Mouse (Mus musculus): ENCODE results near the gene Gm3402. TPM values are rescaled to one million over a fixed set of nuclear protein-coding genes. Genes with fewer than 3 reads are reported as not detected.
"Not testable (repeated sequence)": the region's sequence is repeated elsewhere in the genome, so short reads cannot be mapped to it uniquely, and the experiment has no call there.

Gene Gm3402
- not detected in 2 replicates for polyA plus RNA-seq (2015; fragmentation: Nextera tagmentation; extraction: Ambion mirVana)

DNA sequence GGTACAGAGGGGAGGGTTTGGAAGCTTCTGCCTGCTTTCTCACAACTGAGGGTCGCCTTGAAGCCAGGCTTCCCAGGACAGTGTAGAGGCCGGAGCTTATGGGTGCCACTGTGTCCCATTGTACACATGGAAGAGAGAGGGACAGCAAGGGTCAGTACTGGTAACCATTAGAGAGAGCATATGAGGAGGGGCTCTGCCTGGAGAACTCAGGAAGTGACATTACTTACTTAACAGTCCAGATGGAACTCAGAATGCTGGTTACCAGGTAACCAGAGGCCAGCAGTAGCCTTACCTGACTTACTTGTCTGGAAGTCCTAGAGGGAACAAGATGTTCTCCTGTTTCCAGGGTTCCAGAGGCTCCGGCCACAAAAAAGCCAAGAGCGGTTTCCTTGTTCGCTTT lies at the start of gene Gm3402:
Gene Gm3402 (plus strand): TSS at position 301 of the 400 bp plus-strand sequence.
- not testable (repeated sequence) for ATAC-seq (ENCODE audit: insufficient number of reproducible peaks, low FRiP score, low TSS enrichment, low read depth); H3K4me1 ChIP-seq; H3K9ac ChIP-seq; H3K27ac ChIP-seq; H3K36me3 ChIP-seq; H3K4me2 ChIP-seq; H3K4me3 ChIP-seq; H3K27me3 ChIP-seq; H3K9me3 ChIP-seq
- WGBS: 83% methylated on average over 2 of the region's 5 CpGs

DNA sequence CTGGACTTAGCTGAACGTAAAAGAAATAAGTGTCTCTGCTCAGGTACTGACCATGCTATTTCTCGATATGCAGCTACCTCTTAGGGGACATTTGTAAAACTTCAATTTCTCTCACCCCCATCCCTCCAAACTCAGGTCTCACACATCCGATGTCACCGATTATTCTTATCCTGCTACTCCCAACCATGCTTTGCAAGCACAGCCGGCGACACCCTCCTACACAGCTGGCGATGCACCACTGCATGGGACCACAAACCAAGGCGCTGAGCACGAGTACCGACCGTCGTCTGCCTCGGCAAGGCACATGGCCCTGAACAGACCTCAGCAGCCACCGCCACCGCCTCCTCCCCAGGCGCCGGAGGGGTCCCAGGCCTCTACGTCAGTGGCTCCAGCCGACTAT lies 47.3 kb upstream of the Gm3402 start:
- no peak for ATAC-seq (ENCODE audit: insufficient number of reproducible peaks, low FRiP score, low TSS enrichment, low read depth)
- 91% methylated on average over 19 of the region's 19 CpGs for WGBS
- no peak overlapping the region for H3K4me2 ChIP-seq
- H3K9ac ChIP-seq: no peak overlapping the region
- no peak overlapping the region for H3K4me3 ChIP-seq
- H3K27me3 ChIP-seq: no peaks in the 10 kb centered on the region
- H3K36me3 ChIP-seq: no peaks in the 10 kb centered on the region
- no peaks in the 10 kb centered on the region for H3K9me3 ChIP-seq
- no peaks in the 10 kb centered on the region for H3K4me1 ChIP-seq
- no peak overlapping the region for H3K27ac ChIP-seq

DNA sequence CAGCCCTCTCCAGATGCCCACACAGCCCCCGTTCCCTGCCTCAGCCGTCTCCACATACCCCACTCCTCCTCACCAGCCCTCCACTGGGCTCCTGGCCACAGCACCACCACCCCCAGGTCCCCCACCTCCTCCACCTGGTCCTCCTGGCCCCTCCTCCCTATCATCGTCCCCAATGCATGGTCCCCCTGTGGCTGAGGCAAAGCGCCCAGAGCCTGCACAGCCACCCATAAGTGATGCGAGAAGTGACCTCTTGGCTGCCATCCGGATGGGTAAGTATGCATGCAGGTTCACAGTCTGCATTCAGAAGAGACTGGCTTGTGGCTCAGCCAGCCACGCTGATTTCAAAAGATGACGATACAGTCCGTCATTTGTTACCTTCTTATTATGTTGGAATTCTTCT lies 45.6 kb upstream of the Gm3402 start:
- H3K4me3 ChIP-seq: no peak overlapping the region
- H3K9ac ChIP-seq: no peak overlapping the region
- no peaks in the 10 kb centered on the region for H3K27me3 ChIP-seq
- no peak overlapping the region for H3K27ac ChIP-seq
- no peaks in the 10 kb centered on the region for H3K36me3 ChIP-seq
- no peaks in the 10 kb centered on the region for H3K4me1 ChIP-seq
- no peaks in the 10 kb centered on the region for H3K9me3 ChIP-seq
- H3K4me2 ChIP-seq: no peak overlapping the region
- WGBS: 90% methylated on average over 9 of the region's 9 CpGs
- no peak for ATAC-seq (ENCODE audit: insufficient number of reproducible peaks, low FRiP score, low TSS enrichment, low read depth)

DNA sequence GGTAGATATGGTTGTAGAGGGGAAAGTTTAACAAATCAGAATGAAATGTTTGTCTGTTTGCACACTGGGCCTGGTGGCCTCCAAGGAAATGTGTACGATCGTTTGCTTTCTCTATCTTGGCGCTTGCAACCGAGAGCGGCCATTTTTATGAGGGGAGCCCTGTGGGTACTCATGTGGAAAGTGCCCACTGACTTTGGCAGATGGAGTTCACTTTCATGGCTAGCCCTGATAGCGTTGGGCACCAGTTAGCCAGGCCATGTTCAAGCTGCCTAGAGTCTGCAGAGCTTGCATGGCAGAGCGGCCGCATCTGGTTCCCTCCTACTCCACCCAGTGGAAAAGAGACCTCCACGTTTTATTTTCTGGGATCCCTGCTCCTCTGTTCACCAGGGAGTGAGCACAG lies 43.1 kb upstream of the Gm3402 start:
- no peak overlapping the region for H3K9ac ChIP-seq
- H3K4me3 ChIP-seq: no peak overlapping the region
- H3K9me3 ChIP-seq: no peaks in the 10 kb centered on the region
- WGBS: 84% methylated on average over 9 of the region's 9 CpGs
- H3K4me1 ChIP-seq: no peaks in the 10 kb centered on the region
- H3K36me3 ChIP-seq: no peaks in the 10 kb centered on the region
- H3K27ac ChIP-seq: no peak overlapping the region
- H3K27me3 ChIP-seq: no peaks in the 10 kb centered on the region
- ATAC-seq (ENCODE audit: insufficient number of reproducible peaks, low FRiP score, low TSS enrichment, low read depth): no peak
- H3K4me2 ChIP-seq: no peak overlapping the region

DNA sequence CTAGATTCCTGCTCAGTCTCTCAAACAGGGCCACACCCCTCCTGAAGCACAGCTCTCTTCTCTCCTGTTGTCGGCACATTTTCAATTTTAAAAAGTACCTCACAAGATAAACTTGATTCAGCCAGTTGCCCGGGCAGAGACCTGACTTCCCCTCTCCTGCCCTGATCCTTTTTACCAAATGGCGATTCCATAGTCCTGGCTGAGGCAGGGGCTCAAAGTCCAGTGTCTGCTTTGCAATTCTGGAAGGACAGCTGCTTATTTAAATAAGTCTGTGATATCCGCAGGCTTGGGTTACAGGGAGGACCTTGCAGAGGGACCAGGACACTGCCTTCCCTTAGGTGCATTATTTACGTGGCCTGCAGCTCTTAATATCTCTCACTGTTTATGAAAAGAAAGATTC lies 42.6 kb upstream of the Gm3402 start:
- Histone ChIP-seq H3K4me1 (no peaks in the 10 kb centered on the region), H3K9me3 (no peaks in the 10 kb centered on the region), H3K27ac (no peak overlapping the region), H3K4me3 (no peak overlapping the region), H3K36me3 (no peaks in the 10 kb centered on the region), H3K9ac (no peak overlapping the region), H3K27me3 (no peaks in the 10 kb centered on the region), H3K4me2 (no peak overlapping the region)
- no peak for ATAC-seq (ENCODE audit: insufficient number of reproducible peaks, low FRiP score, low TSS enrichment, low read depth)
- WGBS: 88% methylated on average over 5 of the region's 5 CpGs

DNA sequence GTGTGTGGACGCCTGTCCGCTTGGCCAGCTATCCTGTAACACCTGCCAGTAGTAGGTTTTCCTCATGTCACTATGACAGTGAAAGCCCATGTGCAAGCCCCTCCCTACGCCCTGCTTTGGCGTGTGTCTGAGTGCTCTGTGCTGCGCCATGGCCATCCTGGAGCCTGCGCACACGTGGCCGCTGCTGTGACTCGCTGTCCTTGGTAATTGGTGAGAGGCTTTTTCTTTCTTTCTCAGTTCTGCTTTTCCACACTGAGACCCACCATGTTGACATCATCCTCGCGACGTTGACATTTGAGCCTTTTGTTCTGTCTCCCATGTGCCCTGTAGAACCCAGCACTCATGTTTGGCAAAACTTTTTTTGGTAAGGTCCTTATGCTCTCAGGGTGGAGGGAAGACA lies 42.1 kb upstream of the Gm3402 start:
- Histone ChIP-seq H3K36me3 (no peaks in the 10 kb centered on the region), H3K4me3 (no peak overlapping the region), H3K9ac (no peak overlapping the region), H3K27ac (no peak overlapping the region), H3K27me3 (no peaks in the 10 kb centered on the region), H3K4me2 (no peak overlapping the region), H3K9me3 (no peaks in the 10 kb centered on the region), H3K4me1 (no peaks in the 10 kb centered on the region)
- ATAC-seq (ENCODE audit: insufficient number of reproducible peaks, low FRiP score, low TSS enrichment, low read depth): no peak
- WGBS: 88% methylated on average over 12 of the region's 12 CpGs

DNA sequence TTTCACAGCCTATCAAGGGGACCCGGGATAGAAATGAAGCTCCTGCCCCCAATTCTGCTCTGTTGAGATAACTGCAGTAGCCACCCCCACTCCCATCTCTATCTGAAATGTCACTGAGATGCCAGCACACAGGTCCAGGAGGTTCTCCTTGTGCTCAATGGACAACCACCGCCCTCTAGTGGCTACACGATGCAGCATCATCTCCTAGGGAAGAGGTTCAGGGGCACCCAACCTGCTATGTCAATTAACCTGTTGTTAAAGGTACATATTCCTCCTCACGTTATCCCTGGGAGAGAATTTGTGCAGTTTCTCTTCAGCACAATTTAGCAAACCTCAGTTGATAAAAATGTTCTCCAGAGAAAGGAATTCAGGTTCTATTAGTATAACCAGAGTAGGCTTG lies 34.4 kb upstream of the Gm3402 start:
- H3K4me3 ChIP-seq; H3K4me2 ChIP-seq; H3K27ac ChIP-seq; ATAC-seq (ENCODE audit: insufficient number of reproducible peaks, low FRiP score, low TSS enrichment, low read depth); H3K4me1 ChIP-seq; H3K9ac ChIP-seq; H3K9me3 ChIP-seq; H3K27me3 ChIP-seq; H3K36me3 ChIP-seq: not testable (repeated sequence)
- WGBS: 8% methylated on average over 4 of the region's 4 CpGs

DNA sequence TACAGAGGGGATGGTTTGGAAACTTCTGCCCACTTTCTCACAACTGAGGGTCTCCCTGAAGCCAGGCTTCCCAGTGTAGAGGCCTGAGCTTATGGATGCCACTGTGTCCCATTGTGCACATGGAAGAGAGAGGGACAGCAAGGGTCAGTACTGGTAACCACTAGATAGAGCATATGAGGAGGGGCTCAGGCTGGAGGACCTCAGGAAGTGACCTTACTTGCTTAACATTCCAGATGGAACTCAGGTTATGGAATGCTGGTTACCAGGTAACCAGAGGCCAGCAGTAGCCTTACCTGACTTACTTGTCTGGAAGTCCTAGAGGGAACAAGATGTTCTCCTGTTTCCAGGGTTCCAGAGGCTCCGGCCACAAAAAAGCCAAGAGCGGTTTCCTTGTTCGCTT lies 32.3 kb upstream of the Gm3402 start, which contains the start of gene Gm6408:
Gene Gm6408 (plus strand): TSS at position 301 of the 400 bp plus-strand sequence.
- not testable (repeated sequence) for H3K36me3 ChIP-seq; H3K27ac ChIP-seq; H3K9ac ChIP-seq; H3K27me3 ChIP-seq; H3K4me3 ChIP-seq; H3K4me1 ChIP-seq; ATAC-seq (ENCODE audit: insufficient number of reproducible peaks, low FRiP score, low TSS enrichment, low read depth); H3K9me3 ChIP-seq; H3K4me2 ChIP-seq
- WGBS: 89% methylated on average over 2 of the region's 3 CpGs

DNA sequence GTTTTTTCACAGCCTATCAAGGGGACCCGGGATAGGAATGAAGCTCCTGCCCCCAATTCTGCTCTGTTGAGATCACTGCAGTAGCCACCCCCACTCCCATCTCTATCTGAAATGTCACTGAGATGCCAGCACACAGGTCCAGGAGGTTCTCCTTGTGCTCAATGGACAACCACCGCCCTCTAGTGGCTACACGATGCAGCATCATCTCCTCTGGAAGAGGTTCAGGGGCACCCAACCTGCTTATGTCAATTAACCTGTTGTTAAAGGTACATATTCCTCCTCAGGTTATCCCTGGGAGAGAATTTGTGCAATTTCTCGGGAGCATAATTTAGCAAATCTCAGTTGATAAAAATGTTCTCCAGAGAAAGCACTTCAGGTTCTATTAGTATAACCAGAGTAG lies 25.0 kb upstream of the Gm3402 start:
- not testable (repeated sequence) for H3K36me3 ChIP-seq; H3K4me2 ChIP-seq; H3K9me3 ChIP-seq; H3K27me3 ChIP-seq; H3K4me1 ChIP-seq; H3K9ac ChIP-seq; H3K4me3 ChIP-seq; ATAC-seq (ENCODE audit: insufficient number of reproducible peaks, low FRiP score, low TSS enrichment, low read depth); H3K27ac ChIP-seq
- WGBS: 11% methylated on average over 3 of the region's 4 CpGs

DNA sequence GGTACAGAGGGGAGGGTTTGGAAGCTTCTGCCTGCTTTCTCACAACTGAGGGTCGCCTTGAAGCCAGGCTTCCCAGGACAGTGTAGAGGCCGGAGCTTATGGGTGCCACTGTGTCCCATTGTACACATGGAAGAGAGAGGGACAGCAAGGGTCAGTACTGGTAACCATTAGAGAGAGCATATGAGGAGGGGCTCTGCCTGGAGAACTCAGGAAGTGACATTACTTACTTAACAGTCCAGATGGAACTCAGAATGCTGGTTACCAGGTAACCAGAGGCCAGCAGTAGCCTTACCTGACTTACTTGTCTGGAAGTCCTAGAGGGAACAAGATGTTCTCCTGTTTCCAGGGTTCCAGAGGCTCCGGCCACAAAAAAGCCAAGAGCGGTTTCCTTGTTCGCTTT lies 22.9 kb upstream of the Gm3402 start, which contains the start of gene Gm6370:
Gene Gm6370 (plus strand): TSS at position 301 of the 400 bp plus-strand sequence.
- not testable (repeated sequence) for H3K9ac ChIP-seq; H3K4me1 ChIP-seq; H3K27me3 ChIP-seq; H3K36me3 ChIP-seq; H3K4me2 ChIP-seq; ATAC-seq (ENCODE audit: insufficient number of reproducible peaks, low FRiP score, low TSS enrichment, low read depth); H3K4me3 ChIP-seq; H3K27ac ChIP-seq; H3K9me3 ChIP-seq
- no CpG with 5 or more reads among the region's 5 CpGs for WGBS

DNA sequence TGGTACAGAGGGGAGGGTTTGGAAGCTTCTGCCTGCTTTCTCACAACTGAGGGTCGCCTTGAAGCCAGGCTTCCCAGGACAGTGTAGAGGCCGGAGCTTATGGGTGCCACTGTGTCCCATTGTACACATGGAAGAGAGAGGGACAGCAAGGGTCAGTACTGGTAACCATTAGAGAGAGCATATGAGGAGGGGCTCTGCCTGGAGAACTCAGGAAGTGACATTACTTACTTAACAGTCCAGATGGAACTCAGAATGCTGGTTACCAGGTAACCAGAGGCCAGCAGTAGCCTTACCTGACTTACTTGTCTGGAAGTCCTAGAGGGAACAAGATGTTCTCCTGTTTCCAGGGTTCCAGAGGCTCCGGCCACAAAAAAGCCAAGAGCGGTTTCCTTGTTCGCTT lies 11.8 kb upstream of the Gm3402 start, which contains the start of gene 4930449I24Rik:
Gene 4930449I24Rik (plus strand): TSS at position 301 of the 400 bp plus-strand sequence.
- H3K4me3 ChIP-seq; H3K27me3 ChIP-seq; H3K36me3 ChIP-seq; H3K9me3 ChIP-seq; H3K27ac ChIP-seq; ATAC-seq (ENCODE audit: insufficient number of reproducible peaks, low FRiP score, low TSS enrichment, low read depth); H3K4me2 ChIP-seq; H3K9ac ChIP-seq; H3K4me1 ChIP-seq: not testable (repeated sequence)
- WGBS: no CpG with 5 or more reads among the region's 5 CpGs

DNA sequence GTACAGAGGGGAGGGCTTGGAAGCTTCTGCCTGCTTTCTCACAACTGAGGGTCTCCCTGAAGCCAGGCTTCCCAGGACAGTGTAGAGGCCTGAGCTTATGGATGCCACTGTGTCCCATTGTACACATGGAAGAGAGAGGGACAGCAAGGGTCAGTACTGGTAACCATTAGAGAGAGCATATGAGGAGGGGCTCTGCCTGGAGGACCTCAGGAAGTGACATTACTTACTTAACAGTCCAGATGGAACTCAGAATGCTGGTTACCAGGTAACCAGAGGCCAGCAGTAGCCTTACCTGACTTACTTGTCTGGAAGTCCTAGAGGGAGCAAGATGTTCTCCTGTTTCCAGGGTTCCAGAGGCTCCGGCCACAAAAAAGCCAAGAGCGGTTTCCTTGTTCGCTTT lies 11.6 kb downstream of the Gm3402 start, which contains the start of gene Gm3404:
Gene Gm3404 (plus strand): TSS at position 301 of the 400 bp plus-strand sequence.
- H3K4me1 ChIP-seq; H3K9me3 ChIP-seq; H3K4me3 ChIP-seq; H3K36me3 ChIP-seq; ATAC-seq (ENCODE audit: insufficient number of reproducible peaks, low FRiP score, low TSS enrichment, low read depth); H3K27ac ChIP-seq; H3K27me3 ChIP-seq; H3K9ac ChIP-seq; H3K4me2 ChIP-seq: not testable (repeated sequence)
- WGBS: 94% methylated on average over 3 of the region's 3 CpGs

DNA sequence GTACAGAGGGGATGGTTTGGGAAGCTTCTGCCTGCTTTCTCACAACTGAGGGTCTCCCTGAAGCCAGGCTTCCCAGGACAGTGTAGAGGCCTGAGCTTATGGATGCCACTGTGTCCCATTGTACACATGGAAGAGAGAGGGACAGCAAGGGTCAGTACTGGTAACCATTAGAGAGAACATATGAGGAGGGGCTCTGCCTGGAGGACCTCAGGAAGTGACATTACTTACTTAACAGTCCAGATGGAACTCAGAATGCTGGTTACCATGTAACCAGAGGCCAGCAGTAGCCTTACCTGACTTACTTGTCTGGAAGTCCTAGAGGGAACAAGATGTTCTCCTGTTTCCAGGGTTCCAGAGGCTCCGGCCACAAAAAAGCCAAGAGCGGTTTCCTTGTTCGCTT lies 23.4 kb downstream of the Gm3402 start, which contains the start of gene Gm3409:
Gene Gm3409 (plus strand): TSS at position 301 of the 400 bp plus-strand sequence.
- not testable (repeated sequence) for ATAC-seq (ENCODE audit: insufficient number of reproducible peaks, low FRiP score, low TSS enrichment, low read depth); H3K9me3 ChIP-seq; H3K27me3 ChIP-seq; H3K4me2 ChIP-seq; H3K9ac ChIP-seq; H3K4me1 ChIP-seq; H3K27ac ChIP-seq; H3K4me3 ChIP-seq; H3K36me3 ChIP-seq
- 90% methylated on average over 3 of the region's 3 CpGs for WGBS
